Mouse (Mus musculus) kidney, adult 2 months (tissue): ENCODE measurements around the gene Map4k4. TPM values are rescaled to one million over a fixed set of nuclear protein-coding genes. Genes with fewer than 3 reads are reported as not detected.
A peak's percentile ranks its signal among the peaks of the same experiment; 100 is the strongest.

Experiments used
- DNase-seq: peaks from one replicate; pipeline ENCODE4 v3.0.0; 2021
- H3K27ac ChIP-seq: fragments of 200-500 bp; 2 replicates; pipeline ENCODE4 v1.5.1; 2012; ENCODE audit warnings: low read depth, low read length, control low read depth, inconsistent platforms; ENCODE audit not compliant: insufficient read depth
- H3K27me3 ChIP-seq: fragments of 200-500 bp; replicated peaks from 2 replicates; pipeline ENCODE4 v1.6.1; 2012; ENCODE audit warnings: mild to moderate bottlenecking, moderate library complexity, low read length, inconsistent platforms; ENCODE audit not compliant: control insufficient read depth, insufficient read depth
- H3K36me3 ChIP-seq: fragments of 200-500 bp; 2 replicates; pipeline ENCODE4 v1.6.1; 2012; ENCODE audit warnings: mild to moderate bottlenecking, moderate library complexity, low read length, inconsistent platforms; ENCODE audit not compliant: control insufficient read depth, insufficient read depth
- H3K4me1 ChIP-seq: fragments of 200-500 bp; 2 replicates; pipeline ENCODE4 v1.6.1; 2011; ENCODE audit warnings: low read length; ENCODE audit not compliant: control insufficient read depth, insufficient read depth
- H3K4me3 ChIP-seq: fragments of 200-500 bp; 2 replicates; pipeline ENCODE4 v1.5.1; 2011; ENCODE audit warnings: mild to moderate bottlenecking, low read depth, low read length, control low read depth; ENCODE audit not compliant: insufficient read depth
- CTCF ChIP-seq: fragments of 200-500 bp; conservative IDR thresholded peaks from 2 replicates; pipeline ENCODE4 v1.5.1; 2011; ENCODE audit warnings: low read depth, mild to moderate bottlenecking, control low read depth, low read length, moderate library complexity, mixed read lengths; ENCODE audit not compliant: insufficient read depth, insufficient read length
- POLR2A ChIP-seq: fragments of 200-500 bp; IDR thresholded peaks from one replicate; pipeline ENCODE4 v1.6.1; 2011; ENCODE audit warnings: low read depth, low read length, control low read depth
- WGBS: fragments of 180-500 bp; shearing (Covaris S2); methylation state at CpG from one replicate; pipeline ENCODE4 v1.1.7; 2018; 5-methylcytosine and 5-hydroxymethylcytosine counted together
- polyA plus RNA-seq: library from polyadenylated mRNA; depleted of rRNA; stranded (reverse); fragments of >200 nt; gene quantifications from 2 replicates; pipeline ENCODE4 v1.2.3, GENCODE M21; 2012

Map4k4 gene
- polyA plus RNA-seq, 1 experiment, result 29.2 TPM

GRCm38 (mm10) chr1:40022472-40023135 lies 121.9 kb downstream of the Map4k4 start:
- WGBS, result 92% methylated on average over 9 of the region's 9 CpGs

GRCm38 (mm10) chr1:40023206-40023605 lies 122.5 kb downstream of the Map4k4 start:
- WGBS, result 97% methylated on average over 15 of the region's 15 CpGs
- H3K36me3 ChIP-seq, result no peaks in the 10 kb centered on the region
- DNase-seq, result no peak
- TF ChIP-seq POLR2A, result no peak
- no peak for TF ChIP-seq CTCF
- no peak overlapping the region for H3K27ac ChIP-seq
- H3K4me1 ChIP-seq, result peaks cover 8% of the 10 kb centered on the region; the same call in 1 of the 2 replicates
- H3K27me3 ChIP-seq, result no peaks in the 10 kb centered on the region
- H3K4me3 ChIP-seq, result no peak overlapping the region

More at GRCm38 (mm10) chr1:40022472-40023135, 121.9 kb downstream of the Map4k4 start:
- Histone ChIP-seq H3K4me1 (peaks cover 8% of the 10 kb centered on the region; the same call in 1 of the 2 replicates), H3K27ac (no peak overlapping the region), H3K27me3 (no peaks in the 10 kb centered on the region), H3K4me3 (no peak overlapping the region), H3K36me3 (no peaks in the 10 kb centered on the region)
- TF ChIP-seq POLR2A (no peak), CTCF (no peak)
- no peak for DNase-seq

DNA sequence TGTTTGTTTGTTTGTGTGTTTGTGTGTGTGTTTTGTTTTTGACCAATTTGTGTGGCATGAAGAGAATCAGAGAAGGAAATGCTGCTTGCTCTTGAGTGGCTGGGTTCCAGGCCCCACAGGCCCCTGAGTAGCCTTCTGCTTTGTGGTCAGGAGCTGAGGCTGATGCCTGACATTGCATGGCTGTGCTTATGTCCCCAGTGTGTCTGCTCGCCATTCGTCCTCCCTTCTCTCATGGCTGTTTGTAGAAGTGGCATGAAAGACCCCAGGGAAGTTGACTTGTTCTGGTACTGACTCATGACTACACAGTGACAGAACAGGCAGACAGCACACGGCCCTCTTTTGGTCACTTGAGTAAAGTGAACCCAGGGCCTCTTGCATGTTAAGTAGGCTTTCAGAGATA lies 123.0 kb downstream of the Map4k4 start:
- DNase-seq, result no peak
- H3K36me3 ChIP-seq, result no peaks in the 10 kb centered on the region
- TF ChIP-seq CTCF (no peak), POLR2A (no peak)
- 82% methylated on average over 3 of the region's 3 CpGs for WGBS
- peaks cover 8% of the 10 kb centered on the region; the same call in 1 of the 2 replicates for H3K4me1 ChIP-seq
- no peak overlapping the region for H3K4me3 ChIP-seq
- no peaks in the 10 kb centered on the region for H3K27me3 ChIP-seq
- no peak overlapping the region for H3K27ac ChIP-seq

- WGBS, result 61% methylated on average over 27 of the region's 27 CpGs
- DNase-seq, result peak; percentile 29
- Histone ChIP-seq H3K36me3 (no peaks in the 10 kb centered on the region), H3K4me3 (no peak overlapping the region), H3K27ac (peak overlapping the region; percentile 87), H3K27me3 (no peaks in the 10 kb centered on the region), H3K4me1 (peaks cover 8% of the 10 kb centered on the region; the same call in 1 of the 2 replicates)
- no peak for TF ChIP-seq CTCF
- no peak for TF ChIP-seq POLR2A
Measured at GRCm38 (mm10) chr1:40024554-40025320, 124.0 kb downstream of the Map4k4 start.

GRCm38 (mm10) chr1:40025416-40025815 lies 124.7 kb downstream of the Map4k4 start:
- no peaks in the 10 kb centered on the region for H3K36me3 ChIP-seq
- H3K4me1 ChIP-seq, result peaks cover 8% of the 10 kb centered on the region; the same call in 1 of the 2 replicates
- peak; percentile 56 for DNase-seq
- TF ChIP-seq CTCF, result no peak
- no peak for TF ChIP-seq POLR2A
- WGBS, result 53% methylated on average over 5 of the region's 5 CpGs
- no peak overlapping the region for H3K4me3 ChIP-seq
- peak overlapping the region; percentile 67; the same call in 1 of the 2 replicates for H3K27ac ChIP-seq
- H3K27me3 ChIP-seq, result no peaks in the 10 kb centered on the region

DNA sequence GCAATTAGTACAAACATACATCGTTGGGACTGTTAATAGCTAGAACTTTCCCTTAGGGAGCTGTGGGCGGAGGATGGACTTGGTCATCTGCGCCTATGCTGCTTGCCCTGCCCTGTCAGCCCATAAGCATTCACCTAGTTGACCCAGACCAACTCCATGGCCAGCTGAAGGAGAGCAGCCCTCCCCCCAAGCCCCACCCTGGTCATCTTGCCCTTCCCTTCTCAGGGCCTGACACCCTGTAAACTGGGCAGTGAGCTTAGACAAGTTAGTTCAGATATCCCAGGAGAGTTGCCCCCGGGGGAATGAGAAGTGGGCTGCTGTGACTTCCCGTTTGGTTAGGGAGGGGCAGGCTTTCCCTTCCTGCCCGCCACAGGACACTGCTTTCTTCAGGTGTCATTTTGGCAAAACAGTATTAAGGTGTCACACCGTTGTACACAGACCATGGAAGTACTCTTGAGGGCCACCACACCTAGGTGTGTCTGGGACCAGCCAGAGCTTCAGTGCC lies 126.5 kb downstream of the Map4k4 start:
- Histone ChIP-seq H3K4me1 (peaks cover 8% of the 10 kb centered on the region; the same call in 1 of the 2 replicates), H3K27me3 (no peaks in the 10 kb centered on the region), H3K36me3 (no peaks in the 10 kb centered on the region), H3K4me3 (no peak overlapping the region), H3K27ac (no peak overlapping the region)
- 75% methylated on average over 7 of the region's 7 CpGs for WGBS
- DNase-seq, result no peak
- TF ChIP-seq POLR2A, result no peak
- no peak for TF ChIP-seq CTCF

GRCm38 (mm10) chr1:40028207-40028998 lies 127.7 kb downstream of the Map4k4 start:
- Histone ChIP-seq H3K36me3 (no peaks in the 10 kb centered on the region), H3K27ac (no peak overlapping the region), H3K4me3 (no peak overlapping the region), H3K27me3 (no peaks in the 10 kb centered on the region), H3K4me1 (peaks cover 8% of the 10 kb centered on the region; the same call in 1 of the 2 replicates)
- TF ChIP-seq CTCF, result no peak
- no peak for TF ChIP-seq POLR2A
- WGBS, result 78% methylated on average over 12 of the region's 12 CpGs
- no peak for DNase-seq
